Mouse (Mus musculus) 3134 (cell line): ENCODE data around the gene Wdfy3.

Source experiments
- DNase-seq: peaks from one replicate; pipeline ENCODE4 v3.0.0-alpha.2; 2011; ENCODE audit warnings: low spot score; ENCODE audit not compliant: insufficient read length; ENCODE audit errors: extremely low read depth

Gene Wdfy3

GRCm38 (mm10) chr5:101895717-101896645, 173.7 kb downstream of the Wdfy3 start:
- DNase-seq, result no peak

DNA sequence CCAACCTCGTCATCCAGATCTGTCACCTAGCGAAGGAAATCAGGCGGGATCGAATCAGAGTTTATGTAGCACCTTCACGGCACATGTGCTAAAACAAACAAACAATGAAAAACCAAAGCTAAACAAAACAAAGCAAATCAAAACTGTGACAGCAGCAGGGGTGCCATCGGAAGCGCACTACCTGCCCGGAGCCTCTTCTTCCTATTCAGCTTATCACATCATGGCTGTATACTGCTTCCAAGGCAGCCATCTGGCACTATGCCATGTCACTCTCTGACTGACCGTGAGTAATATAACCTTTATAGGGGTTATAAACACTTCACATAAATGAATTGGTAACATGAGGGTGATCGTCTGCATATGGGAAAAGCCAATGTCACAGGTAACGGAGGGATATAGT, 174.6 kb downstream of the Wdfy3 start:
- no peak for DNase-seq

- no peak for DNase-seq
These were observed 175.8 kb downstream of the Wdfy3 start for GRCm38 (mm10) chr5:101893820-101894515.

- no peak for DNase-seq
These were observed 177.9 kb downstream of the Wdfy3 start for GRCm38 (mm10) chr5:101891694-101892416.

DNA sequence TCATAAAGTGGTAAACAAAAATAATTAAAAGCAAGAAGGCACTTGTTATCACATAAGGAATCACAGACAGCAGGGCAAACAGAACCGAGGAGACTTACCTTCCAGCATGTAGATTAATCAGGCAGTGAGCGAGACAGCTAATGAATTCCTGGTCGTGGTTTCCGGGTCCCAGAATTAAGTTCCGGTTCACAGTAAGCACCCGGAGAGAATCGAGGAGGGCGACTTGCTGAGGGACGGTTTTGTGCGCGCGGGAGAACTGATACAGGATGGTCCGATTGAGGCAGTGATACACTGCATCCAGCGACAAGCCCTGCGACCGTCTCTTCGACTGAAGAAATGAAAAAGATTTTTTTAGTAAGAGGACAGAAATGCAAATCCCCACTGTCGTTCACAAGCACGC, 181.7 kb downstream of the Wdfy3 start:
- no peak for DNase-seq

DNA sequence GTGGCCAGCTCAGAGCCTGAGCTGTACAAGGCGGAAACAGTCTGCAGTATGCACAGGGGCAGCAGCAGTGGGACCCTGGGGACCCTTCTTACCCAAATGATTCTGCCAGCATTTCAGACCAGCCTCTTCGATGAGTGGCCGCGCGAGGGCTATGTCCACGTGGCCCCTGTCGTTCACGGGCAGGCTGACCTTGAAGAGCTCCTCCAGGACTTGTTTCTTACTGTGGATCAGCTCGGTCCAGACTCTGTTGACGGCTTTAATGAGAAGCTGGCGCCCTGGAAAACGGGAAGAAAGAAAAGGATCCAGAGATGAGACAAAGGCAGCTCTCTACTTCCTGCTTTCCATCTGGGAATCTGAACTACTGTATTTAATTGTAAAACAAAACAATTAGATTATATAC, 184.7 kb downstream of the Wdfy3 start:
- no peak for DNase-seq

- DNase-seq, result no peak
These were observed 187.5 kb downstream of the Wdfy3 start for GRCm38 (mm10) chr5:101882191-101882590.

DNA sequence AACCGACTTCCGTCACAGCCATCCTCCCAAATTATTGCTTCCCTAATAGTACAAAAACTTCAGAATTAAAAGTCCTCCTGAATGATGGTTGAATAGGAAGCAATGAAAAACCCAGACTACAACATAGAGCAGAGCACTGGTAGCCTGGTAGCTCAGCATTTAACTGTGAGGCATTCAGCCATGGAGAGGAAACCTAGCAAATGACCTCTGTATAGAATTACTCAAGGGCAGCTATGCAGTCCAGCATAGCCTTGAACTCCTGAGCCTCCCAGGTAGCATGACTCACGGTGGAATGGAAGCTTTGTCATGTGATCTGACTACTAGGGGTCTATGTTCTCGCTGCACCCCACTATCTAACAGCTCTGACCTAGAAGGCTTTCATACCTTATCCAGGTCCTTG, 189.8 kb downstream of the Wdfy3 start:
- no peak for DNase-seq

DNA sequence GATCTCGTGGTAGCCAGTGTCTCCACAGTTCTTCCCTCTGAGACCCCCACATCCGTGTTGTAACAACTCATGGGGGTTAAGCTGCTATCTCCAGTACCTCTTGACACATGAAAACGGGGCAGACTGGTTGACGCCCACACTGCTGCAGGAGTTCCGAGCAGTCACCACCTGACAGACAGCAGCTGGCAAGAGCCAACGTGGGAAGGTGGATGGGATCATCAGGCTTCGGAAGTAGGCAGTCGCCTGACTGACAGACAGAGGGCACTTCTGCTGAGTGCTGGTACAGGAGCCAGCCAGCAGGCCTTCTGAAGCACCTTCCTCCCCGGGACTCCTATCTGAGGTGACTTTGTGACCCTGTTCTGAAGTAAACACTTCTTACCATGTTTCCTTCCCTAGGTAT, 191.3 kb downstream of the Wdfy3 start:
- DNase-seq, result no peak

DNA sequence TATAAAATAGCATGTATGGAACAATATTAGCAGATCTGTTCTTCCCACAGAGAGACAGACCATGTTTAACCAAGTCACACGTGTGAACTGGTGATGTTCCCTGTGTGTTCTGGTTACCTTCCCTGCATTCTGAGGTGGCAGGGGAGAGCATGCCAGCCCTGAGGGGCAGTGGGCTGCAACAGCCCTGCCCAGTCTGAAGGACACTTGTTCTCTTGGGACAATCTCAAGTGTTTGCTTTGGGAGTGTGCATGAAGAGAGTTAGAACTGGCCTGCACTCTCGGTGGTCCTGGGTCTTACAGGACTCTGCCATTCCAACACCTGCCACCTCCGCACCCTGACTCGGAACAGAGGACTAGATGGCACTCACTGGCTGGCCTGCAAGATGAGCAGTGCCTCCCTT, 193.5 kb downstream of the Wdfy3 start:
- no peak for DNase-seq

GRCm38 (mm10) chr5:101866722-101867121, 203.0 kb downstream of the Wdfy3 start:
- DNase-seq, result no peak

DNA sequence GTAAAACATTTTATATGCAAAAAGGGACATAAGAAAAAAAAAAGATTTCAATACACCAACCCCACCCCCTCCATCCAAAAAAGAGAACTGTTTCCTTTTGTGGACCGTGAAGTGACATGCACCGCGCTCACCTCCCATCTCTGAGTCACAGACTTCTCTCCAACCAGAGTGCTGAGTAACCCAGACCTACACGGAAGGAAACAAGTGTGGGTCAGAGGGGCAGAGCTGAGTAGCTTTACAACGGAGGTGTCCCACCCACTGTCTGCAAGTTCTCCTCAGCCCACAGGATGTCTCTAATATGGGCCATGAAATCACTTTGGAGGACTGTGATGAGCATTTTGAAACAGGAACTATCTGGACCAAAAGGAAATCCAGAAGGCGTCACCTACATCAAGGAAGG, 205.8 kb downstream of the Wdfy3 start:
- DNase-seq, result no peak

- no peak for DNase-seq
These were observed 207.1 kb downstream of the Wdfy3 start for GRCm38 (mm10) chr5:101862651-101863050.

DNA sequence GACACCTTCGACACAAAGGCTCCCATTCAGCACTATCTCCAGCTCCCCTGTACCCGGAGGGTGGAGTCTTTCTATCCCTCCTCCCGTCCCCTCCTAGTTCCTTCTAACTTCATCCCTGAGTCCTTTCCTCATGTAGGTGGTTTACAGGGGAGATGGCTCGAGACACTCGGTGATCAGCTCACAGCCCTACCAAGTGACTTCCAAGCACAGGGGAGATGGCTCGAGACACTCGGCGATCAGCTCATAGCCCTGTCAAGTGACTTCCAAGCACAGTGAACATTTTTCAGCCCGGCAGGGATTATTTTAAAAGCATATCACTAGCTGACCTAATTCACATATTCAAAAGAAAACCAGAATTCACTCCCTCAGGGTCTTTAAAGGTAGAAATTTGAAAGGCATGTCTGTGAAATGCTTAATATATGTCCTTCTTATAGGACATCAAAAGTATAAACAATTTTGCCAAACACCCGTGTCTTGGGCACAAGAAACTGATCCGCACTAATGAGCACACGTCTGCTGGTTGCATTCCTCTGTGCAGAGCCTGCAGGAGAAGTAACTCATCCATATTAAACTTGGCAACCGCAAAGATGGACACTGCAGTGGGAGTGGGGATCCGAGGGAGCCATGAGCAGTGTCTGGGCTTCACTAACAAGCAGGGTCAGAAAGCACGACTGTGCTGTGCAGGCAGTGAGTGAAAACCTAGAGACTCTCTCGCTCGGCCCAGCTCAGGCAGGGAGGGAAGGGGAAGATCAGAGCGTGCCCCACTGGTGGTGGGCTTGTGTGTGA, 207.7 kb downstream of the Wdfy3 start:
- no peak for DNase-seq

- no peak for DNase-seq
These were observed 210.8 kb downstream of the Wdfy3 start for GRCm38 (mm10) chr5:101858891-101859436.

DNA sequence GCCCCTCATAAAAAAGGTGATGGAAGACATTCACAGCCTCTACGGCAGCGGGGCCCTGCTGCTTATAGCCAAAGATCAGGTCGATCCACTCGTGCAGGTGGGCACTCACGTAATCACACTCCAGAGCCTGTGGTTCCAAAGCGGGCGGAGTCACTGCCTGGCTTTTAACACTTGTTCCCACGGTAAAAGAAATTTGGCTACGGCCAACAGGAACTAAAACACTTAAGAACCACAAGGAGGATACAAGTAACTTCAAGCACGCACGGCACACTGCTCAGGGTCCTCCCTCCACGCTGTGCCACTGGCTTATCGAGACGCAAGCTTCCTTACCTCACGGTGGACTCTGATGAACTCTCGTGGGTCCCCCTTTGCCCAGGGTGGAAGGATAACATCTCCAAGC, 214.2 kb downstream of the Wdfy3 start:
- DNase-seq, result no peak

GRCm38 (mm10) chr5:101854667-101855066, 215.1 kb downstream of the Wdfy3 start:
- no peak for DNase-seq

DNA sequence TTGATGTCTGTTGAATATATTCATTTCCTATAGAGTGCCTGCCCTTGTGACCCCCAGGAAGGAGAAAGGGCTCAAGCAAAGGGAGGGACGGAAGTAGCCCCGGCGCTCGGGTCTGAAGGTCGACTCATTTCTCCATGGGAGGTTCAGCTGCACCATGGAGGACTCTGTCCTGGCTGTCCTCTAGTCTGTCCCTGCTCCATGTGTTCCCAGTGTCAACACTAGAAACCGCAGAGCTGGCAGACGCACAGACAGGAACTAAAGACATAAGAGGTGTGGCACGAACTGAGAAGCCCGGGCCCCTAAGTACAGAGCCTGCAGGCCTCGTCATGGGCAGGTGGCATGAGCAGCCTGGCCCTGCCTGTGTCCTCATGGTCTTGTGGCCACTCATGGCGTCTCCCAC, 215.6 kb downstream of the Wdfy3 start:
- no peak for DNase-seq

- no peak for DNase-seq
These were observed 217.5 kb downstream of the Wdfy3 start for GRCm38 (mm10) chr5:101852116-101852680.

DNA sequence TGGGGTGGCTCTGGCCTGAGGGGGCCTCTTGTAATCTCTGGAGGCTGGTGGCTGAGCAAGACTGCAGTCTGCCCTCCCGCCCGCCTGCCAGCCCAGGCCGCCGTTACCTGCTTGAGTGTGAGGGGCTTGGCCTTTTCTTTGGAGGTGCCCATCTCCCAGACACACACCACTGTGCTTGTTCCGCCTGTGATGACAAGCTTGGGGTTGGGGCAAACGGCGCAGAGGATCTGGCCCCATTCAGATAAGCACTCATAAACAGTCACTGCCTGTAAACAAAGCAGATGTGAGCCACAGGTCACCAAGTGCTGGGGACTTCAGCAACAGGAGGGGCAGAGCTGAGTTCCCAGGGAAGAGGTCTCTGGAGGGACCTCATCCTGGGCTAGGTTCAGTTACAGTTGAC, 218.6 kb downstream of the Wdfy3 start:
- no peak for DNase-seq
